Mouse (Mus musculus) liver, embryonic 14.5 days (tissue): ENCODE measurements around the gene Mmp21.
A peak's percentile ranks its signal among the peaks of the same experiment; 100 is the strongest.

Experiments used
- CTCF ChIP-seq: IDR thresholded peaks from 2 replicates; pipeline ENCODE4 v1.5.1; 2016; ENCODE audit warnings: antibody characterized with exemption, low read depth, control low read depth
- EP300 ChIP-seq: IDR thresholded peaks from 2 replicates; pipeline ENCODE4 v1.6.1; 2016; ENCODE audit warnings: antibody characterized with exemption, low read depth

DNA sequence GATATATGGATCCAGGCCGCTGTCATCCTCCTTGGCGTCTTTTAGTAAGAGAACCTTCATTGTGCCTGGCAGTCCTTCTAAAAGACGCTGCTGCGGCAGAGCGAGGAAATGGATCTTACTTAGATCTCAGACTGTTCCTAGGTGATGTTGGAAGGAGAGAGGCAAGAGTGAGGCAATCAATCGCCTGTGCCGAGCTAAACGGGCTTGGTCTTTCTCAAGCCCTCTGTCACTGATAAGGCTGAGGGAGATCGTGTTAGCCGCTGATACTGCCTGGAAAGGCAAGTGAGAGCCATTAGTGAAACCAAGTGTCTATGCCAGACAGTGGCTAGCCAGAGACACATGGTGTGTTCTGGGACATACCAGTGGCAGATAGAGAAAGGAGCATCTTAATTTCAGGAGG is 22.5 kb upstream of the Mmp21 start:
- TF ChIP-seq CTCF = no peak
- peak; percentile 97 for TF ChIP-seq EP300
